Mouse (Mus musculus) liver, adult 2 months (tissue): ENCODE measurements around the gene Gm5129. TPM values are rescaled to one million over a fixed set of nuclear protein-coding genes. Genes with fewer than 3 reads are reported as not detected.
"Not testable (repeated sequence)": the region's sequence is repeated elsewhere in the genome, so short reads cannot be mapped to it uniquely, and the experiment has no call there.

ENCODE experiments used
- DNase-seq: peaks from one replicate; pipeline ENCODE4 v3.0.0-alpha.2; 2011; ENCODE audit warnings: low read depth, low spot score; ENCODE audit errors: extremely low read depth
- H3K27ac ChIP-seq: fragments of 200-500 bp; replicated peaks from 2 replicates; pipeline ENCODE4 v1.5.1; 2012; ENCODE audit warnings: low read depth, mild to moderate bottlenecking, control low read depth, inconsistent platforms, low read length; ENCODE audit not compliant: insufficient read depth
- H3K27me3 ChIP-seq: fragments of 200-500 bp; 2 replicates; pipeline ENCODE4 v1.6.1; 2012; ENCODE audit warnings: mild to moderate bottlenecking, moderate library complexity, low read length, inconsistent platforms; ENCODE audit not compliant: control insufficient read depth, insufficient read depth
- H3K36me3 ChIP-seq: fragments of 200-500 bp; 2 replicates; pipeline ENCODE4 v1.6.1; 2012; ENCODE audit warnings: low read length, inconsistent platforms; ENCODE audit not compliant: control insufficient read depth, insufficient read depth
- H3K4me1 ChIP-seq: fragments of 200-500 bp; 2 replicates; pipeline ENCODE4 v1.6.1; 2011; ENCODE audit warnings: low read length; ENCODE audit not compliant: control insufficient read depth, insufficient read depth
- H3K4me3 ChIP-seq: fragments of 200-500 bp; 2 replicates; pipeline ENCODE4 v1.5.1; 2011; ENCODE audit warnings: low read depth, mild to moderate bottlenecking, control low read depth, low read length, moderate library complexity; ENCODE audit not compliant: insufficient read depth
- H3K79me2 ChIP-seq: fragments of 200-500 bp; 2 replicates; pipeline ENCODE4 v1.6.1; 2012; ENCODE audit warnings: inconsistent platforms, mild to moderate bottlenecking, low read length, moderate library complexity; ENCODE audit not compliant: control insufficient read depth, insufficient read depth
- H3K9ac ChIP-seq: fragments of 200-500 bp; 2 replicates; pipeline ENCODE4 v1.6.1; 2012; ENCODE audit warnings: low read depth, mild to moderate bottlenecking, control low read depth, inconsistent platforms, low read length
- CTCF ChIP-seq: fragments of 200-500 bp; IDR thresholded peaks from 2 replicates; pipeline ENCODE4 v1.5.1; 2011; ENCODE audit warnings: low read depth, low read length, control low read depth
- POLR2A ChIP-seq: fragments of 200-500 bp; IDR thresholded peaks from 2 replicates; pipeline ENCODE4 v1.6.1; 2011; ENCODE audit warnings: low read length, control low read depth; ENCODE audit not compliant: insufficient read depth; ENCODE audit errors: extremely low read depth
- WGBS: fragments of 180-500 bp; shearing (Covaris S2); methylation state at CpG from one replicate; pipeline ENCODE4 v1.1.7; 2018; 5-methylcytosine and 5-hydroxymethylcytosine counted together
- polyA plus RNA-seq: library from polyadenylated mRNA; depleted of rRNA; stranded (reverse); fragments of >200 nt; gene quantifications from 2 replicates; pipeline ENCODE4 v1.2.3, GENCODE M21; 2012
- total RNA-seq: library from RNA; depleted of rRNA; stranded (reverse); fragments of >200 nt; gene quantifications from 2 replicates; pipeline ENCODE4 v1.2.3, GENCODE M21; 2014

Gene Gm5129
- total and polyA plus RNA-seq, 2 experiments, result not detected

DNA sequence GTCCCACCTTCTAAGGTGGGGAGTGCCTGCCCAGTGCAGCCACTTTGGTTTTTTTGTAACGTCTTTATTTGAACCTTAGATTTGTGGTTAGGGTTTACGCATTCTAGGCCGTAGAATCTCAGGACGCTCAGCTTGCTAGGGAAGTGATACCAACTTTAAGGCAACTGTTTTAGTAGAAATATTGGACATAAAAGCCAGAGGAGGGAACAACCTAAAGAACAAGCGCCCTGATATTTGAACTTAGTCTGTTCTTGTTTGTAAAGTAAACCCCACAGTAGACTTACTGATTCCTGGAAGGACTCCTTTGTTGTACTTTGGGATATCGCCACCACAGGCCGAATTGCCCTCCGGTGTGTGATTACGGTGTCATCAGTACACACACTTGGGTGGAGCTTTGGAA is 1.2 kb upstream of the Gm5129 start:
- Histone ChIP-seq H3K9ac (peak overlapping the region; percentile 75), H3K36me3 (no peaks in the 10 kb centered on the region), H3K4me1 (peaks cover 18% of the 10 kb centered on the region), H3K27ac (peak overlapping the region; percentile 84), H3K79me2 (peaks cover 32% of the 10 kb centered on the region), H3K4me3 (peak overlapping the region; percentile 70), H3K27me3 (no peaks in the 10 kb centered on the region)
- DNase-seq, result peak; percentile 65
- TF ChIP-seq CTCF (no peak), POLR2A (no peak)
- WGBS, result 5% methylated on average over 9 of the region's 9 CpGs

DNA sequence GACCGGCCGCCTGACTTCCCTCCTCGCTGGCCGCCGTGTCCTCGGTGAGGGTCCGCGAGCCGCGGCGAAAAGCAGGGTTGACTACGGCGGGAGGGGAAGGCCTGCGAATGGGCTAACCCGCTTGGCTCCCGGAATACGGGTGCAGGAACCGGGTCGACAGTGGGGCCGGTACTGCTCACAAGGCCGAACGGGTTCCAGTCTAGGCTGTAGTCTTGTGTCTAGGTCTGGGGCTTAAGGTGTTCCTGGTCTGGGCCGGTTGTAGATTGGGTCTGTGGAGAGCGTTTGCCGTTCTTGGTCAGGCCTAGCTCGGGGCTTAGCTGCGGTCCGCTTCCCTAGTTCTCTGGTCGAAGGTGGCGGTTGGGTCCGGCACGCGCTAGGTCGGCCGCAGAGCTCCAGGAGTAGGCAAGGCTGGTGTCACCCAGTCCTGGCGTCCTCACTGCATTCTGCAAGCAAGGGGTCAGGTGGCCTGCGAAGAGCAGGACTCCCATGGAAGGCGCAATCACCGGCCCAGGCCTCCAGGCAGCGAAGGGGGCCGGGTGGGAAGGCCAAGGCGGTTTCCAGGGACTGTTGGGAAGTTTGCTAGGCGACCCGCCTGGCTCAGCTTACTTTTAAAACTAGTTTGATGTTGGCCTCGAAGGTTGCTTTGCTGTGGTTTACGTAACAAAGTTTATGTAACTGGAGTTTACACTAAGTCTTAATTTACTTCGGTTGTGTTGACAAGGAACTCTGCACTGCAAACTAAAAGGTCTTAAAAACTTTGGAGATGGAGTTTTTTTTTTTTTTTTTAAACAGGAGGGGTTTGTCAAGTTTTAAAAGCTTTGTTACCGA is 551 bp upstream of the Gm5129 start:
- Histone ChIP-seq H3K27ac (peak overlapping the region; percentile 84), H3K36me3 (no peaks in the 10 kb centered on the region), H3K27me3 (no peaks in the 10 kb centered on the region), H3K4me3 (peak overlapping the region; percentile 70), H3K9ac (peak overlapping the region; percentile 84), H3K79me2 (peaks cover 29% of the 10 kb centered on the region), H3K4me1 (peaks cover 18% of the 10 kb centered on the region)
- WGBS, result under 1% methylated on average over 48 of the region's 48 CpGs
- TF ChIP-seq POLR2A, result 0 out of 2 replicates have a peak, but pooled peaks have one; percentile 6
- TF ChIP-seq CTCF, result no peak
- DNase-seq, result peak; percentile 72

DNA sequence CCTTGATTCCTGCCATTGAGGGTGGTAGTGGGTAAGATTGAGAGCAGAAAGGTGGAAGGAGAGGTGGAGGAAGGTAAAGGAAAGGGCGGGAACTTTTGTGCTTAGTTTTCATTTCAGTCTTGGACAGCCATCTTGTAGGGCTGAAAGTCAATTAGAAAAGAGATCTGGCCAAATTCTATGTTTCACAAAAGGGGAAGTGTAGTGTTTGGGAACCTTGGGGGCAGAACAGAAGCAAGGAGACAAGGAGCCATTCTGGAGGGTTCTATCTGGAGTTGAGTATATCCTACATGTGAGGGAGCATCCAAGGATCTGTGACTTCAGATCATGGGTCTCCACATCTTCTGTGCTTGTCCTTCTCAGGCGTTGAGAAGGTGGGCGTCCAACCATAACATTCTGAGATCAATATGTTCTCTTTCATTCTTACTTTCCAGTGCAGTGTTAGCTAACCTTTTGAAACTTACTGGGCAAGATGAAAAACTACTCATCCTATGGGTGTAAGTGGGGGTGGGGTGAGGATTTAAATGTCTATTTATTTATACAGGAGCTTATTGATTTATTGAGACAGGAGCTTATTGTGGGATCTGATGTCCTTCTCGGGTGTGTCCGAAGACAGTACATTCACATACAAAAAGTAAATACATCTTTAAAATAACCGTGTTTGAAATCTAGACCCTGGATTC is 765 bp downstream of the Gm5129 start:
- Histone ChIP-seq H3K27me3 (no peaks in the 10 kb centered on the region), H3K79me2 (peaks cover 22% of the 10 kb centered on the region), H3K4me1 (peaks cover 13% of the 10 kb centered on the region), H3K36me3 (no peaks in the 10 kb centered on the region), H3K27ac (peak overlapping the region; percentile 87), H3K4me3 (peak overlapping the region; percentile 70), H3K9ac (peak overlapping the region; percentile 86)
- no peak for TF ChIP-seq POLR2A
- no peak for TF ChIP-seq CTCF
- 43% methylated on average over 6 of the region's 6 CpGs for WGBS
- no peak for DNase-seq

DNA sequence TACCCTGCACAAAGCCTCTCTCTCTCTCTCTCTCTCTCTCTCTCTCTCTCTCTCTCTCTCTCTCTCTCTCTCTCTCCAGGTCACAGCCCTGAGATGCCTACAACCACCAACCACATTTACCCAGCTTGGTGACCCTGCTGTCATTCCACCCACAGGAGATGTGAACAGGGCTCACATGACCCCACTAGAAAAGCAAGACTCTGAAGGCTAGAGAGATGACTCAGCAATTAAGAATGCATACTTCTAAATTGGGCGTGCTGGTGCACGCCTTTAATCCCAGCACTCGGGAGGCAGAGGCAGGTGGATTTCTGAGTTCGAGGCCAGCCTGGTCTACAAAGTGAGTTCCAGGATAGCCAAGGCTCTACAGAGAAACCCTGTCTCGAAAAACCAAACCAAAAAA is 9.7 kb downstream of the Gm5129 start:
- H3K27ac ChIP-seq, DNase-seq, H3K27me3 ChIP-seq, H3K4me3 ChIP-seq, H3K9ac ChIP-seq, H3K79me2 ChIP-seq, H3K36me3 ChIP-seq, H3K4me1 ChIP-seq: not testable (repeated sequence)
- WGBS, result 84% methylated on average over 5 of the region's 5 CpGs

DNA sequence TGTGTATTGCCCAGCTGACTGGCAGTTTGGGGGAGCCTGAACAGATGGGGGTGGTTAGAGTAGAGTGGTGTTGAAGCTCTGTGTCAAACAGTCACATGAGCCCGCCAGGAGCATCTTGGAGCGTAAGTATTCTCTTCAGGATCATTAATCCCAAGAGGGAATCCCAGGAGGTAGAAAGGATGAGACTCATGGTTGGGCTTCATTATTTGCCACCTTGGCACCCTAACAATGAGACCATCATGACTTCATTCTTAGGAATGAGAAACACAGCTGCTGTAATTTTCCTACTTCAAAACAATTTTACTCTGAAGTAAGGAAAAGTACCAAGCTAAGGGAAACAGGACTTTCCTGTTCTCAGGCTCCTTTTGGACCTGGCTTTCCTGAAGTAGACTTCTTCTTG is 10.4 kb downstream of the Gm5129 start:
- DNase-seq, result no peak
- Histone ChIP-seq H3K9ac (no peak overlapping the region), H3K79me2 (no peaks in the 10 kb centered on the region), H3K4me1 (no peaks in the 10 kb centered on the region), H3K4me3 (no peak overlapping the region), H3K36me3 (no peaks in the 10 kb centered on the region), H3K27ac (no peak overlapping the region), H3K27me3 (no peaks in the 10 kb centered on the region)
- WGBS, result 98% methylated on average over 2 of the region's 2 CpGs
- TF ChIP-seq CTCF (no peak), POLR2A (no peak)

DNA sequence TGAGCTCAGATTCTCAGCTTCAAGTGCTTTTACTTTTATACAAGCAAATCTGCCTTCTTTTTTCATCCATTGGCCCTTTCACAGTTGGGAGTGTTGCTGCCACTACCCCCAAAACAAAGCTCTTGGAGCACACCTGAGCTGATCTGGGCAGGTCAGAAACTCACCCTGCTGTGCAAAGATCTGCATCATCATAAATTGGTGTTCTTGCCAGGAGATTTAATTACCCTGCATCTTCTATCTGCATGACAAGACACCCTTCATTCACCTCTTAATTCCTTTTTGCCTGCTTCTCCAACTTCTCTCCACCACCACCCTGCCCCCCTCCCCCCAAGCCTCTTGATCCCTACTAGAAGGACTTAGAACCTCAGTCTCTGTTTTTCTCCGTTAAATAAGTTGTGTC is 14.6 kb downstream of the Gm5129 start:
- no peak overlapping the region for H3K4me3 ChIP-seq
- H3K27me3 ChIP-seq, result no peaks in the 10 kb centered on the region
- DNase-seq, result no peak
- TF ChIP-seq CTCF (no peak), POLR2A (no peak)
- H3K4me1 ChIP-seq, result no peaks in the 10 kb centered on the region
- no peaks in the 10 kb centered on the region for H3K36me3 ChIP-seq
- no peak overlapping the region for H3K9ac ChIP-seq
- H3K79me2 ChIP-seq, result no peaks in the 10 kb centered on the region
- H3K27ac ChIP-seq, result no peak overlapping the region
- WGBS, result 35% methylated on average over 1 of the region's 1 CpGs
